Mouse (Mus musculus) neural tube, embryonic 11.5 days (tissue): Measurements from ENCODE around the gene Grpel1. TPM values are rescaled to one million over a fixed set of nuclear protein-coding genes. Genes with fewer than 3 reads are reported as not detected.

Source experiments
- polyA plus RNA-seq: library from polyadenylated mRNA; unstranded; fragments of >200 nt; fragmentation: Nextera tagmentation; extraction: Ambion mirVana; gene quantifications from 2 replicates; pipeline ENCODE4 v1.2.1, GENCODE M21; 2014

The Grpel1 gene
- polyA plus RNA-seq, 1 experiment from 2014 or later: 58.6 TPM

Other genes with a start within 250 kb of the Grpel1 start
- gene Sorcs2, start 66.9 kb upstream of the Grpel1 start, polyA plus RNA-seq: 7.9 and 9.1 TPM in 2 replicates
- gene Tada2b, start 19.3 kb downstream of the Grpel1 start, polyA plus RNA-seq: 4.0 and 4.2 TPM in 2 replicates
- 3.4 and 3.8 TPM in 2 replicates for gene Ccdc96, start 19.6 kb downstream of the Grpel1 start, polyA plus RNA-seq
- gene Tbc1d14, start 128.3 kb downstream of the Grpel1 start, polyA plus RNA-seq: 46.2 and 47.8 TPM in 2 replicates
- 28.7 and 36.4 TPM in 2 replicates for gene D5Ertd579e, start 231.0 kb downstream of the Grpel1 start, polyA plus RNA-seq